Mouse (Mus musculus): ENCODE results near the gene Bicd1.

DNA sequence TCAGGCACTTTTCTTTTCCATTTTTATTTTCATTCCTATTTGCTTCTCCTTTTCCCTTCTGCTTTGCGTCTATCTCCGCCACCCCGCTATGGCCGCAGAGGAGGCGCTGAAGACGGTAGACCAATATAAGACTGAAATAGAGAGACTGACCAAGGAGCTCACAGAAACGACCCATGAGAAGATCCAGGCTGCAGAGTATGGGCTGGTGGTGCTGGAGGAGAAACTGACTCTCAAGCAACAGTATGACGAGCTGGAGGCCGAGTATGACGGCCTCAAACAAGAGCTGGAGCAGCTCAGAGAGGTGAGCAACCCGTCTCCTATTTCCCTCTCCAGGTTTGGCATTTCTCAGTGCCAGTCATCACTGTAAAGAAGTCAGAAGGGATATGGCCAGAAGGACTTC lies 655 bp downstream of the Bicd1 start:
- TF ChIP-seq CTCF (IDR thresholded peaks at IDR 0.05) (no peak), EP300 (IDR thresholded peaks at IDR 0.05) (no peak)
